Mouse (Mus musculus) left cerebral cortex, postnatal 14 days (tissue): Measurements from ENCODE around the gene Cubn. TPM values are rescaled to one million over a fixed set of nuclear protein-coding genes. Genes with fewer than 3 reads are reported as not detected.

Experiments used
- DNase-seq, 2 experiments: peaks; one replicate each; pipeline ENCODE4 v3.0.0; 2021 to 2022; ENCODE audit warnings: low spot score in 2 of 2, mixed read lengths in 1 of 2
- intact Hi-C: fragments of 180-260 bp; cut with DNase I; formaldehyde crosslinking; loops from one replicate; pipeline ENCODE4 v1.15.1; 2025
- total RNA-seq, 2 experiments: library from RNA; stranded (reverse); gene quantifications; 2 replicates each; pipeline ENCODE4 v1.2.3; 2021

Gene Cubn
- total RNA-seq, 2 experiments from 2014 or later = 0.36 to 0.48 TPM

DNA sequence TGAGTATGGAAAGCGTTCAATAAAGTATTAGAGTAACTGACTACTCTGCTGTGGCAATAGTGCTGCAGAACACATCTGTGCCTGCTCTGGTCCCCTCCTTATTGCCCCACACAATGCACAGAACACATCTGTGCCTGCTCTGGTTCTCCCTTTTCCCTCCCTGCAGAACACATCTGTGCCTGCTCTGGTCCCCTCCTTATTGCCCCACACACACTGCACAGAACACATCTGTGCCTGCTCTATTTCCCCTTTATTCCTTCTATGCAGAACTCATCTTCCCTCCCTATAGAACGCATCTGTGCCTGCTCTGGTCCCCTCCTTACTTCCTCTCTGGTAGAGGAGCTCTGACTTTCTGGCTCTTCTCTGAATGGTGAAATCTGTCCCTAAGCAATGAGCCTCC lies 1.1 kb downstream of the Cubn start:
- intact Hi-C loops = no loop called here
- no peak for DNase-seq

DNA sequence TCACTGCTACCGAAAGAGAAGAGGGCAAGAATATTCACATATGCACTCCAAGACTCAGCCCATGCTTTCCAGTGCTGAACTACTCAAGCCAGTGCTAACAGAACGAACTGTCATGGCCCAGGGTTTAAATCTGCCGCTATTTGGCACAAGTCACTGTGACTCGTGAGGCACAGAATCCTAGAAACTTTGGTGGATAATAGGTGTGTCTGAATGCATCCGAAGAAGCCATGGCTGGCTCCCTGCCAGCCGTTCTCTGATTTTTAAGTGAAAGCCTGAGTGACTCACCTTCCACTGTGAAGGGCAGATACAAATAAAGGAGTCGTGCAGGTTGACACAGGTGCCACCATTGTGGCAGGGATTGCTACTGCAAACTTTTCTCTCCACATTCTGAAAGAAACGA lies 5.1 kb downstream of the Cubn start:
- intact Hi-C loops = no loop called here
- no peak for DNase-seq

DNA sequence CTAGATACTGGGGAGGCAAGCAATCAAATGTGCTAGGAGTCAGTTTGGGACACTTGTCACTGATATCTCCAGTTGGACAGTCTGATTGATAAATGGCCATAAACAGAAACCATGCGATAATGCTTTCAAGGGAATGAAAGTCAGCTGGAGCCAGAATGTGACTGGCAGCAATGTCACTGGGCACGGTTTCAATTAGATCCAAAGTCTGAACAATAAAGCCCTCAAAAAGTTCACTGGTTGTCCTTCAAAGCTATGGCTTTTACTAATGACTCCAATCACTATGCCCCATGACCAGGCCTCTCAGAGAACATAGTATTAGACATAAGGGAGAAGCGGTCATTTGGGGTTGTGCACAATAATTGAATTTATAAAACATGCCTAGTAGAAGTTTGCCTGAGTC lies 7.0 kb downstream of the Cubn start:
- DNase-seq = no peak
- intact Hi-C loops = no loop called here

DNA sequence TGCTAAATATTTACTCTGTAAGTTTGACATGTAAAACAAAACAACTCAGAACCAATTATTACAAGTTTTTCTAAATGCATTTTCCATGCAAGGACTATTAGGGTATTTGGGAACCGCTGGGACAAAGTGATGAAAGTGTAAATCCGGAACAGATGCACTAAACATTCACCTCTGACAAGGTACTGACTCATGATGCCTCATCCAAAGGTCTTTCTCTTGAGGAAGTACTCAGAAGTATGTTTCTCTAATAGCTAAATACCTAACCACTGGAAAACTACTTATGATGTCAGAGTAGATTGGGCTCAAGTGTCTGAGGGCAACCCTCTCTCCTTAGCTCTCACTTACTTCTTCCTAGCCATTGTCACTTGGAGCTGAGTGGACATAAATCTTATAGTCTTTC lies 10.9 kb downstream of the Cubn start:
- intact Hi-C loops = no loop called here
- DNase-seq = no peak

DNA sequence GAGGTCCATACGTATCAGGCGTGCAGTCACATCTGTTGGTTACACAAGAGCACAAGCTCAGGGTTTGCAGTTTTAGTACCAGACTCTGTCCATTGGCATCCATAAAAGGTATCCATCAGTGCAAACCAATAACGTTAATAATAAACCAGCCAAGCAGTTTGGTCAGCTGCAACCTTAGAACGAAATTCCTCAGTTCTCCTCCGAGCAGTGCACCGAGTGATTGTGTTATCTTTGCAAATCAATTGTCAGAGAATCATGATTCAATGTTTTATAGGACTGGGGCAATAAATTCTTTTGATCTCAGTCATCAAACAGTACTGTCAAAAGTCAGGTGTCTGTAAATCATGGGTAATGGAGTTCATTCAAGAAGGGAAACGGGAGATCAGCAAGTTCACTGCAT lies 12.4 kb downstream of the Cubn start:
- intact Hi-C loops = no loop called here
- no peak for DNase-seq

DNA sequence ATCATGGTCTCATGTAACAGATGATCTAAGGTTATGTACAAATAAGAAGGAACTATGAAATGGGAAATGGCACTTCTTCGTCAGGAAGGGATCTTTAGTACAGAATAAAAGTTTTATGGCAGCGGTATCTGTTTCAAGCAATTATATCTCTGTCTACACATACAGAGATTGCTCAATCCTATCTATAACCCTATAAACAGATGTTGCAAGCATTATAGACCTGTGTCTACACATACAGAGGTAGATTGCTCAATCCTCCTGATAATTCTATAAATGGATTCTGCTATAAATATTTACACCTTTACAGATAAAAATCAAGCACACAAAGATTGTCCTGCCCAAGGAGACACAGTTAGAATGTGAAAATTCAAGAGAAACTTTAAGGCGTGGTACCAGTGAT lies 21.5 kb downstream of the Cubn start:
- DNase-seq = no peak
- intact Hi-C loops = no loop called here

DNA sequence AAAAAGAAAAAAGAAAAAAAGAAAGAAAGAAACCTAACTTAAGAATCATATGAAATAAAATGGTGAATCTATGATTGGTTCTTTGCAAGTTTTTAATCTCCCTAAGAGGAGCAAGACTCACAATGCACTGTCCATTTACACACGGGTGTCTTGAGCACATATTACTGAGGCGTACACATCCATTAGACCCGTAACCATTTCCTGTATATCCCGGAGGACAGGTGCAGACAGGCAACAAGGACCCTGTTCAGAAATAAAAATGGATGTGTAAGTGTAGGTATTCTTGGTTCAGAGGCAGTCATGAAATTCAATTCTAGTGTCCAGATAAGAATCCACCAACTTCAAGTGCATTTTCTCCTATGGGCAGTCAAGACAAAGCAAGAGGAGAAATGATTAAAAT lies 22.0 kb downstream of the Cubn start:
- intact Hi-C loops = no loop called here
- no peak for DNase-seq

DNA sequence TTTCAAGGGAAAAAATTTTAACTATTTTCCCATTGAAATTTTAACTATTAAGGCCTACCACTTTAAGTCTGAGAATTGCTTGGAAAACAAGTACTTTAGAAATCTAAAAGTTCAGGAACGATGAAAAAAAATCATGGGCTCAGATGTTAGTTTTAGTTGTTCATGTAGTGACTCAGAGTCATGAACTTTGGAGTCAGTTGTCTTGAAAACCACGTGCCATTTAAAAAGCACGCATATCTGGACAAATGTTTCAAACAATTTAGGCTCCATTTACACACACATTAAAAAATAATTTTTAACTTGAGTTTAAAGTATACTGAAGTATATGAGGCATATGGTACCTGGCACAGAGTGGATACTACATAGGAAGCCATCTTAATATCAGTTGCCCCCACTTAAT lies 24.9 kb downstream of the Cubn start:
- no peak for DNase-seq
- intact Hi-C loops = no loop called here

DNA sequence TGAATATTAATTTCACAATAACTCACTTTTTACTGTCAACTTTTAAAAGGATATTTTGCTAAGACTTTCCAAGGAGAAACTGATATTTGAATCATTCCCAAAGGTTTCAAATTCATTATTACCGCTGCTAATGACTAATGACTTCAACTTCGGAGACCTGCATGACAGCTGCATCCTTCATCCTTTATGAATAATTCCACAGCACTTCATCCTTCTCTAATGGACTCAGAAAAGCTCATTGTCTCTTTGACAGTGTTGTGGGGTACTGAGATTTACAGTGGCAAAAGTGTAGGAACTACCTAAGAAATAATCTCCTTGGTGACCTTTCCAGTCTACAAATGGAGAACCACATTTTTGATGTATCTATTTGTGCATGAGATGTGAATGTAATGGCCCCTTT lies 33.5 kb downstream of the Cubn start:
- intact Hi-C loops = no loop called here
- DNase-seq = no peak

DNA sequence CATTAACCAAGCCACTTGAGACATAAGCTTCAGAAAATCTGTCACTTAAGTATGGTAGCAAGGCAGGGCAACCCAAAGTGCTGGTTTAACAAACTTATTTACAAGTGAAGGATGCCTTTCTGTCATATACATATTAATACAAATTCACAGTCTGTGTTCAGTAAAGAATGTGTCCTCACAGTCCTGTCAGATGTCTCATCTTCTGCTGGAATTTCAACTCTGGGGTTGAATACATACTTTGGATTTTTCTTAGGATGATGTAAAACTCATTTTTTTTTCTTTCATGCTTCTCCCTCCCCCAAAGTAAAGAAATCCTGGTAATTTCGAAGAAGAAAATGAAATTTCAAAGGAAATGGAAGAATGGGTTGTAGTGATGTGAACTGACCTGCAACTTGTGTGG lies 34.8 kb downstream of the Cubn start:
- intact Hi-C loops = no loop called here
- DNase-seq = no peak

DNA sequence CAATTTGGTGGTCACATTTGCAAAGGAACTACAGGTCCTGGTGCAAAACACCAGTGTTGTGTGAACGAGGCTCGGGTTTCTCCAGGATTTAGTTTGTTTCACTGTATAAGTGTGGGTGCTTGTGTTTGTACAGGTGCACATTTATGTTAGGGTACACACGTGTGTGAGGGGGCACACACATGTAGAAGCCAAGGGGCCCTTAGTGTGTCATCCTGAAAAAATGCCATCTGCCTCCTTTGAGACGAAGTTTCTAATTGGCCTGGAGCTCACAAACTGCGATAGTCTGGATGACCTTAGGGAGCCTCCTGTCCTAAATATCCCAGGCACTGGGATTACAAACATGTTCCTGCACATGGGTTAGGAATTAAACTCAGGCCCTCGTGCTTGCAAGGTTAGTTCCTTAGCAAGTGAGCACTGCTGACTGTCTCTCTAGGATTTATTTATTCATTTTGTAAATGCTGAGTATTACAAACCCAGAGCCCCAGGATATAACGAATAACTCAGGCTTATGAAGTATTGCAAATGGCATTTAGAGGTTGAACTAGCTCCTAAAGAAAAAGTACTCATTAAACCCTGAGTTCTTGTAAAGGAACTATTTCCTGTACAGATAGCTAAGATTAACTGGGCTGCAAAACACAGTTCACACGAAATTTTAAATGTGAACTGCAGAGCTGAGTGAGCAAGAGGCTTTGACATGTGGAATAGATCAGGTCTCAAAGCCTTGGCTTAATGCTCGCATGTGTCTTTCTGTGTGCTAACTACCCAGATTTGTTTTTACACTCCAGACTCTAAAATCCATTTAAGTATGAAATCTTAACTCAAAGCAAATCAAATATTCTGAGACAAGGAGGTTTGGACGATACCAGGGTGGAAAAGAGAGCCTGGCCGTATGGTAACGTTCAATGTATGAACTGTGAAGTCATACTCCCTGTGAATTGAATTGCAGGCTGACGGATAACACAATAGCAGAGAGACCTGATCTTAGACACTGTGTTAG lies 39.8 kb downstream of the Cubn start:
- intact Hi-C loops = no loop called here
- DNase-seq = no peak

DNA sequence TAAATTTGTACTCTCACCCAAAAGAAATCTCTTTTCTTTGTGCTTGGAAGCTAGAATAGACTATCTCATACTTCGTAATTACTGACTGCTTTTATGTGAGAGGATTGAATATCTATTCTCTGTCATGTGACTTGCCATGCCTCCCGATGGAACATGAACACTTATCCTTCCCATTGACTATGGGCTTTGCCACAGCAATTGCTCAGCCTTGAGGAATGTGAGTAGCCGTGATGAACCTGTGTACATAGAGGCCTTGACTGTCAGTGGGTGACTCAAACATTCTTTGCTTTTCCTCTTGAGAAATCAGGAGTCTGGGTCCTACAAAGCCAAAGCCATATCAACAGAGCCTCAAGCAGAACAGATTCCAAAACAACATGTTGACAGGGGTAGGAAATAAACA lies 40.7 kb downstream of the Cubn start:
- intact Hi-C loops = no loop called here
- DNase-seq = no peak

DNA sequence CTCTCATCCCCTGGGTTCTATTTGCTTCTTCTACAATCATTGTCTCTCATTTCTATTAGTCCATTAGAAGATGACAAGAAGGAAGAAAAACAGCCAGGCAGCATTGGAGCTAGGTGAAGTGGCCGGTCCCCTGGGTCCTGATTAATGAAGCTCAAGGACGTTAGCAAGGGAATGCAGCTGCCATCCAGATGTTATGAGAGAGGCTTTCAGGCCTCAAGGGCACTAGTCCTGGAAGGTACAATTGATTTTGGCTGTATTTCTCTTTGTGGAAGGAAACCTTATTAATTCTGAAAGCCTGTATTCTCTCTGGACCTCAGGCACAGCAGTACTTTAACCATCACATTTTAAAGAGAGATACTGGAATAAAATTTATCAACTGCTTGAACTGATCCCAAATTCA lies 41.1 kb downstream of the Cubn start:
- no peak for DNase-seq
- intact Hi-C loops = no loop called here

DNA sequence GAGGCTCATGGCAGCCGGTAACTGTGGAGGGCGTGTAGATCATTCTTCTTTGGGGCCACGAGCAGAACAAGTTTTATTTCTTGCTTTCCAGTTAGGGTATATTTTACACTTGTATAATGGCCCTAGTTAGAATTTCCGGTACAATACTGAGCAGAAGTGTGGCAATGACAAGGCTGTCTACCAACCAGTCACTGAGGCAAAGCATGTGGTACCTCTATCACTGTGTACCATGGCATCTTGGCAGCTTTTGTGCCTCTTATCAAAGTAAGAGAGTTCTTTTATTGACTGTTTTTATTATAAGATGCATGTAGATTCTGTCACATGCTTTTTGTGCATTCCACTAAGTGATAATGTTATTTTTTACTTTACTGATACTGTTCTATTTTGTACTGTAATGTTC lies 46.5 kb downstream of the Cubn start:
- intact Hi-C loops = no loop called here
- DNase-seq = no peak

DNA sequence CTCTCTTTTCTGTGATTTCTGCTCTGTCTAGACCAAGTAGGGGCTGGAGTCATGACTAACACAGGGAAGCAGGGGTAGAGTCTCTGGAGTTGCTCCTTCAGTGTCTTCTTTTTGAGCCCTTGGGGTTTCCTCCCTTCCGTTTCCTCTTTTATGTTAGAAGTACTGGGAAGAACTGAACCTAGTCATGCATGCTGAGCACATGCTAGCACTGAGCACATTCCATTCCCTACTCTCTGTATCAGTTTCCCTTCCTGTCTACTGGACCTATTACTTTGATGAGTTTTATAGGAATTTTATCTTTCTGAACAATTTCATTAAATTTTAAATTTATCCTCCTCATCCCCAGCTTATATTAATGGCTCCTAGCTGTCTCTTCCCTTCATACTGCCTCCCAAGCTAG lies 52.6 kb downstream of the Cubn start:
- intact Hi-C loops = no loop called here
- no peak for DNase-seq

DNA sequence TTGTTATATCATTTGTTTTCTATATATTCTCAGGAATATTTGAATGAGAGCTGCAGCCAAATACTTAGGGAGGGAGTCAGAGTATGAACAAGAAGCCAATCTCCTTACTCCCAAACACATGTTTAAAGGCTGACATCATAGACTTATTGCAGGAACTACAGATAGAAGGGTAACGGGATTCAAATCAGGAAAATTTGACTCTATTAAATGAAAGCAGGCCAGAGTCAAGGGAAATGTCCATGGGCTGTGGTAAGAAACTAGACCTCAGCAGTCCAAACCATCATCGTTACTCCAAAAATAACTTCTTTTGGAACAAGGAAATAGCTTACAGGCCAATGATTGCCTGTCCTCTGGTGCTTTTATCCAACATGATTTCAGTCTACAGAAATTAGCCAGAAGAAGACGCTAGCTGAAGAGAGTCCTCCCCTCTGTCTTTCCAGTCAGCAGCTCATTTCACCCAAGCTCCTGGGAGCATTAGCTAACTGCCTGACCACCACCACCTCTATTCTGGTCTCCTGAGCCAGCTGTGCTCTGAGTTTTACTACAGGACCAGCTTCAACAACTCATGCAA lies 53.3 kb downstream of the Cubn start:
- intact Hi-C loops = no loop called here
- DNase-seq = no peak

DNA sequence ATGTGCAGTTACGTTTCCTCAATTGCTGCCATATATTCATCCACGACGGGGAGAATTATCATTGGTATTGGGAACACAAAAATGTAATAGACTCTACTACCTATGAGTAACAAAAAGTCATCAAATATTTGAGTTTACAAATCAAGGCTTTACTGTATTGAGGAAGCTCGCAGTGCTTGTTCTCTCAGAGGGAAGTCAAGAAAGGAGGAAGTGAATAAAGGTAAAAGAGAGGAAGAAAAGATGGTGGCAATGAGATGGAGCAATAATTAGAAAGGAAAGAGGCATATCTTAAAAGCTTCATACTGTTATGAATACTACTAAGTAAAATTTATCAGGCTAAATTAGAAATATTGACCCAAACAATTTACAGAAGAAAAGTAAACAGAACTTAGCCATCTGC lies 59.6 kb downstream of the Cubn start:
- DNase-seq = no peak
- intact Hi-C loops = no loop called here

DNA sequence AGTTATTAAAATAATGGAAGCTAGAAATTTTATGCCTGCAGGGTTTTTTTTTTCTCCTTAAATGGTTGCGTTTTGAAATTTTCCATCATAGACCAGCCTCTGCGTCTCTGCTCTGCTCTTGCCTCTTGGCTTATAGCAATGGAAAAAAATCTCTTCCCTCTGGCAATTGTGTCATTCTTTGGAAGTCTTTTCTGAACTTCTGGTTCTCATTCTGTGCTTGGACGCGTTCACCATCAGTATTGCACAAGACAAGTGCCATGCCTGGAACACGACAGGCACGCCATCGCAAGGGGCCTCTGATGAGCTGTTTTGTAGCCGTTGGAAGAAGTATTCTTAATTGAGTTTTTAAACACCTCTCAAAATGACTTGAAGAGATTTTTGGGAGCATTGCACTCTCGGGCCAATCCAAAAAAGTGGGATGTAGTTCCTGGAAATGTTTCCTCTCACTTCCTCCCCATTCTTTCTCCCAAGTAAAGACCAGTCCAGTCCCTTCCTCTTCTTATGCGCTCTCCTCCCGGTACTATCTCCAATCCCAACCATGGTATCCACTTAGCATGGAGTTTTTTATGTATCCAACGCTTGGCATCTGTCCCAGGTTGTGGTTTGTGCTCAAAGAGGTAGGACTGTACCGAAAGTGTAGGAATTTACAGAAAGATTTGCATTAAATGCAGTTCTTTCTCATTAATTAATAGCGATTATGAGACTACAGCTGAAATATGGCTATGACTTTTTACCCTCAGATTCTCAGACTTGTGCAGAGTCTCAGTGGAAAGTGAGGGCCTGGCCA lies 69.4 kb downstream of the Cubn start:
- intact Hi-C loops = no loop called here
- no peak for DNase-seq

DNA sequence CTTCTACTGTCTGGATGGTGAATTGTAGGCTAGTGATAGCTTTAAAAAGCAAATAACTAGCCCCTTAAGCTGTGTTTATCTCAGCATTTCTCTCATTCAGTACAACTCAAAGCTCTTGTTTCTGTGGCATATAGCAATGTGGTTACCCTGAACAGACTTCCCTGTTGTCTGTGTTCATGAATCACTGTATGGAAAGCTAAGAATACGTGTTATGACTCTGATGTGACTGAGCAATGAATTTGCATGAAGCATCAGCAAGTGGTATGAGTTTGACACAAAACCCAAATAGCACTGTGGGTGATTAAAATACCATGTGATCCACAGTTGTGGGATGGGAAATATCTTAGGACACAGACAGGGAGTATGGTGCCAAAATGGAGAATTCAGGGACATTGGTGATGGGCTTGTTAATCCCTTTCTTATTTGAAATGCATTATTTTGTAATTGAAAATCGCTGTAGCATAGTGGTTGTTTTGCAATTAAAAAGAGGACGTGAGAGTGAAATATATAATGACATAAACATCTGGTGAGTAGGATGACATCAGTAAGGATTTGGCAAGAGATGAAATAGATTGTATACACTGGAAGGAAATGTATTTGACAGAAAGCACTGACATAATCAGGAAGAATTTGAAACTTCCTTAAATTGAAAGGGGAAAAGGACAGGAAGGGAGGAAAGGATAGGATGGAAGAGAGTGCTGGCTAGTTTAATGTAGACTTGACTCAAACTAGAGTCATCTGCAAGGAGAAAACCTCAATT lies 74.7 kb downstream of the Cubn start:
- intact Hi-C loops = no loop called here
- no peak for DNase-seq
